Mouse (Mus musculus): ENCODE data around the gene Gm20458. TPM values are rescaled to one million over a fixed set of nuclear protein-coding genes. Genes with fewer than 3 reads are reported as not detected.

The Gm20458 gene
- polyA plus RNA-seq, 1 experiment from 2014 or later = 5.7 TPM

DNA sequence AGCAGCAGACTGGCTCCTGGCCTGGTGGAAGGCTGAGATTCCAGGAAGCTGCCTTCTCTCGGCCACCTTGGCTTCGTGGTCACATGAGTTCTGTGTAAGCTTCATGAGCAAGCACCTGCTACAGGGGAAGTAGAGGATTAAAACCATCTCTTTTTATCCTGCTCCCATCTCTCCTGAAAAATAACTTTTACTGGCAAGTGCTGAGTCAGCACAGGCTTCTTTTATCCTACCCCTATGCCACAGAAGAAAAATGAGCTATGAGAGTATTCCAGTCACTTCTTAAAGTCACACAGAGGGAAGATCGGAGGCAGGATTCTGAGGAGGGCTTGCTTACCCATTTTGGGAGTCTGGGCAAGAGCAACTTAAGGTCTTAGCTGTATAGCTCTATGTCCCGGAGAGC, 76.2 kb downstream of the Gm20458 start:
- Histone ChIP-seq H3K27me3 (no peaks in the 10 kb centered on the region), H3K9ac (no peak overlapping the region), H3K36me3 (no peaks in the 10 kb centered on the region), H3K4me3 (no peak overlapping the region), H3K4me2 (replicated peaks) (no peak overlapping the region), H3K9me3 (replicated peaks) (no peaks in the 10 kb centered on the region), H3K27ac (no peak overlapping the region), H3K4me1 (no peaks in the 10 kb centered on the region)
- ATAC-seq (ENCODE audit: low FRiP score) = no peak
- 82% methylated on average over 4 of the region's 4 CpGs for WGBS

Other genes starting within 250 kb of the Gm20458 start
- gene Wfdc15b, start 239.3 kb upstream of the Gm20458 start, polyA plus RNA-seq (2016; fragmentation: Nextera tagmentation; extraction: Ambion mirVana) = not detected in 2 replicates
- not detected in 2 replicates for gene Svs2, start 222.5 kb upstream of the Gm20458 start, polyA plus RNA-seq (2016; fragmentation: Nextera tagmentation; extraction: Ambion mirVana)
- gene Svs3b, start 204.3 kb upstream of the Gm20458 start, polyA plus RNA-seq (2016; fragmentation: Nextera tagmentation; extraction: Ambion mirVana) = not detected in 2 replicates
- not detected in 2 replicates for gene Svs4, start 182.5 kb upstream of the Gm20458 start, polyA plus RNA-seq (2016; fragmentation: Nextera tagmentation; extraction: Ambion mirVana)
- gene Svs3a, start 171.7 kb upstream of the Gm20458 start, polyA plus RNA-seq (2016; fragmentation: Nextera tagmentation; extraction: Ambion mirVana) = not detected in 2 replicates
- gene Svs6, start 144.2 kb upstream of the Gm20458 start, polyA plus RNA-seq (2016; fragmentation: Nextera tagmentation; extraction: Ambion mirVana) = not detected in 2 replicates
- gene Svs5, start 128.2 kb upstream of the Gm20458 start, polyA plus RNA-seq (2016; fragmentation: Nextera tagmentation; extraction: Ambion mirVana) = not detected in 2 replicates
- 1.2 and 2.0 TPM in 2 replicates for gene Slpi, start 71.9 kb upstream of the Gm20458 start, polyA plus RNA-seq (2016; fragmentation: Nextera tagmentation; extraction: Ambion mirVana)
- gene Rbpjl, start 57.8 kb upstream of the Gm20458 start, polyA plus RNA-seq (2016; fragmentation: Nextera tagmentation; extraction: Ambion mirVana) = 0.33 and 0.37 TPM in 2 replicates
- 31.5 and 39.5 TPM in 2 replicates for gene Matn4, start 55.8 kb upstream of the Gm20458 start, polyA plus RNA-seq (2016; fragmentation: Nextera tagmentation; extraction: Ambion mirVana)
- gene Sdc4, start 17.1 kb upstream of the Gm20458 start, polyA plus RNA-seq (2016; fragmentation: Nextera tagmentation; extraction: Ambion mirVana) = 17.6 and 18.8 TPM in 2 replicates
- 65.1 and 71.5 TPM in 2 replicates for gene Sys1, start 4.0 kb upstream of the Gm20458 start, polyA plus RNA-seq (2016; fragmentation: Nextera tagmentation; extraction: Ambion mirVana)
- not detected in 2 replicates for gene Trp53tg5, start 12.8 kb downstream of the Gm20458 start, polyA plus RNA-seq (2016; fragmentation: Nextera tagmentation; extraction: Ambion mirVana)
- gene Dbndd2, start 25.1 kb downstream of the Gm20458 start, polyA plus RNA-seq (2016; fragmentation: Nextera tagmentation; extraction: Ambion mirVana) = 5.1 and 7.2 TPM in 2 replicates
- 48.9 and 53.3 TPM in 2 replicates for gene Pigt, start 36.6 kb downstream of the Gm20458 start, polyA plus RNA-seq (2016; fragmentation: Nextera tagmentation; extraction: Ambion mirVana)
- gene Wfdc2, start 101.4 kb downstream of the Gm20458 start, polyA plus RNA-seq (2016; fragmentation: Nextera tagmentation; extraction: Ambion mirVana) = 21.0 and 48.2 TPM in 2 replicates
- gene Spint3, start 112.5 kb downstream of the Gm20458 start, polyA plus RNA-seq (2016; fragmentation: Nextera tagmentation; extraction: Ambion mirVana) = not detected in 2 replicates
- gene Wfdc6a, start 124.5 kb downstream of the Gm20458 start, polyA plus RNA-seq (2016; fragmentation: Nextera tagmentation; extraction: Ambion mirVana) = not detected in 2 replicates
- not detected in 2 replicates for gene Eppin, start 132.6 kb downstream of the Gm20458 start, polyA plus RNA-seq (2016; fragmentation: Nextera tagmentation; extraction: Ambion mirVana)
- not detected in 2 replicates for gene Wfdc6b, start 152.6 kb downstream of the Gm20458 start, polyA plus RNA-seq (2016; fragmentation: Nextera tagmentation; extraction: Ambion mirVana)
- gene Wfdc8, start 152.7 kb downstream of the Gm20458 start, polyA plus RNA-seq (2016; fragmentation: Nextera tagmentation; extraction: Ambion mirVana) = not detected in 2 replicates
- gene Wfdc16, start 177.8 kb downstream of the Gm20458 start, polyA plus RNA-seq (2016; fragmentation: Nextera tagmentation; extraction: Ambion mirVana) = not detected in 2 replicates
- not detected in 2 replicates for gene Wfdc10, start 195.1 kb downstream of the Gm20458 start, polyA plus RNA-seq (2016; fragmentation: Nextera tagmentation; extraction: Ambion mirVana)
- not detected in 2 replicates for gene Wfdc9, start 195.6 kb downstream of the Gm20458 start, polyA plus RNA-seq (2016; fragmentation: Nextera tagmentation; extraction: Ambion mirVana)
- gene Wfdc11, start 213.1 kb downstream of the Gm20458 start, polyA plus RNA-seq (2016; fragmentation: Nextera tagmentation; extraction: Ambion mirVana) = not detected in 2 replicates
- not detected in 2 replicates for gene Wfdc13, start 224.1 kb downstream of the Gm20458 start, polyA plus RNA-seq (2016; fragmentation: Nextera tagmentation; extraction: Ambion mirVana)
- gene Spint4, start 237.5 kb downstream of the Gm20458 start, polyA plus RNA-seq (2016; fragmentation: Nextera tagmentation; extraction: Ambion mirVana) = not detected in 2 replicates

All from hindbrain, embryonic 12.5 days (tissue).